Mouse (Mus musculus): ENCODE results near the gene Anapc5.

DNA sequence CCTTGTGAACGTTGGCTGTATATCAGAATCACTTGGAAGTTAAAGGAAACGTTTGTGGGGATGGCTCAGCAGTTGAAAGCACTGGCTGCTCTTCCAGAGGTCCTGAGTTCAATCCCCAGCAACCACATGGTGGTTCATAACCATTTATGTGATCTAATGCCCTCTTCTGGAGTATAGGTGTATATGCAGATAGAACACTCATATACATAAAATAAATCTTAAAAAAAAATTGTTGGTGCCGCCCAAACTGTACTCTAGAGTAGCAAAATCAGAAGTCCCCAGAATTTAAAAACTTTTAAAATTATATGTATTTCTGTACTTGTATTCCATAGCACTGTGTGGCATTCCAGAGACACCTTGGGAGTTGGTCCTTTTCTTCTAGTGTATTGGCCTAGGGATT lies 34.7 kb upstream of the Anapc5 start:
- TF ChIP-seq GATA1 (IDR thresholded peaks at IDR 0.05; ENCODE audit: borderline replicate concordance, low read length) (no peak), FLI1 (IDR thresholded peaks at IDR 0.05; ENCODE audit: low read length) (no peak)
